Mouse (Mus musculus): ENCODE measurements around the gene Gm10985.
A peak's percentile ranks its signal among the peaks of the same experiment; 100 is the strongest.

Gm10985 gene

DNA sequence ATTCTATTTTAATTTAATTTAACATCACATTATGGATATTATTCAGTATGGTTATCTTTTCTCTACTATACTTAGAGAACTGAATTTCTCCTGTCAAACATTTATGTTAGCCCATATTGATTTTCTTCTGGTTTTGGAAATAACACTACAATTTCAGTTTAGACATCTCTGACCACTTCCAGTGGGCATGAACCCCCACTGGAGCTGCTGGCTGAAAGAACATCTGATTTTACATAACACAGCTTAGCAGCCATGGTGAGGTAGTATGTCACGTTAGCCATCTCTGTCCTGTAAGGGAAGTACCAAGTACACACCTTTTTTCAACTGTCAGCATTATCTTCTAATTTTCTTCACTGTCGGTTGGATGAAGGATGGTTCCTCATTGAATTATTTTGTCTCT, at the start of gene Gm10985:
TSS of gene Gm10985 (plus strand) at position 301 of the 400 bp plus-strand sequence.
- DNase-seq: no peak

DNA sequence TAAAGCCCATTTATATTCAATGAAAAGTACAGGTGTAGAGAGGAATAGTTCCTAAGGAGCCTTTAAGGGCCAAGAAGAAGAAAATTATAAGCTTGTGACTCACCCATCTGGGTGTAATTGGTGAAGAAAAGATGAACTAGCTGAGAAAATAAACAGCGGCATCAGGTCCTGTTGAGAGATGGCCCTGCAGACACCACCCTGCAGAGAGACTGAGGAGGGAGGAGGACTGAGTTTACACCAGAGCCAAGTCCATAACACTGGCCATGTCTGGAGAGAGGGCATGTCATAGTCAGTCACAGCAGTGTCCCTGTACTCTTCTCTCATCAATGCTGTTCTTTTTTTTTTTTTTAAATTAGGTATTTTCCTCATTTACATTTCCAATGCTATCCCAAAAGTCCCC, 48.0 kb upstream of the Gm10985 start:
- DNase-seq: no peak

DNA sequence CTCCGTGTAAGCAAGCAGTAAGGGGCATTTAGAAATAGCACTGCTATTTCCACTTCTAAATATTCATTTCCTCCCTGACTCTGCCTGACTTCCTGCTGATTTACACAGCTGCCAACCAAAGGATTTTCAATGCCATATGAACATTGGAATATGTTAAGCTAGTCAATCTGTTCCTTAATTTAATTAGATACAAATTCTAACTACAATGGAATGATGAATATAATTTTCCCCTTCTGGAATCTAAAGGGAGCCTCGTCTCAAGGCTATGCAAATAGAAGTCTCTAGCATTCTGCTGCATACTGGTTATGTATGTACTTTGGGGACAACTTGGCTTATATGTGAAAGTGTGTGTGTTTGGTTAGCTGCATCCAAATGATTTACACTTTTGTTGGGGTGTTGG, 45.2 kb upstream of the Gm10985 start:
- DNase-seq: no peak

DNA sequence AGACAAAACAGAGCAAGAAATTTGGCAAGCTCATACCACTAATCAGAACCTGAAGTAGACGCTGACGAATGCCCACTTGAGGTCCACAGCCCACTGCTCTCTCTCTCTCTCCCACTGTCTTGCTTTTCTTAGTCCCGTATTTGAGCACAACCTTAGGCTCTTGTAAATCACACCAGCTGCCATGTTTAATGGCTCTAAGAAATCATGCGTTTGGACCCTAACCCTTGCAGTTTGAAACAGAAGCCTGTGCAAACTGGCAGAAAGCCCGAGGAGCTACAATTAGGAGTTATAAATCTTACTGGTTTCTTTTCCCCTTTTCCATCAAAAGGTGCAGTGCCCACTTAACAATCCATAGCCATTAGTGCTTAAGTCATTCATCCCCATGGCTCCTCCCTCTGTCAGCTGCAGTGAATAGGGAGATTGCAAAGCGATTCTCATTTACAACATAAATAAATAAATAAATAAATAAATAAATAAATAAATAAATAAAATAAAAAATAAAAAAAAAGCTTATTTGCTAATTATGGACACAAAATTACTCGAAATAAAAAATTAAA, 31.4 kb upstream of the Gm10985 start:
- DNase-seq: no peak

DNA sequence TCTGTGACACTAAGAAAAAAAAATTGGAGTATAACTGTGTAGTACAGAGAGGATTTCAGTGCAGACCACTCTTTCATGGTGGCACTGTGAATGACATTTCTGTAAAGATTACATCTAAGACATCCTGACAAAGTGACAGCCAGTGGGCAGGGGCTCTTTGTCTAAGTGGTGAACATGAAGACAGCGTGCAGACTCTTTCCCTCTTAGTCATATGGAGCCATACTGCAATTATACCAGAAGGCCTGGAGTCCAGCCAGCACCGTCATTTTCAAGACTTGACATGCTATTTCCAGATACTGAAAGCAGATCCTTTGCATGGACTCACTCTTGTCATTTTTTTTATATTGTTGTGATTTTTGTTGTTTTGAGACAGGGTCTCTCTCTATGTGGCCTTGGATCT, 10.6 kb upstream of the Gm10985 start:
- DNase-seq: no peak

DNA sequence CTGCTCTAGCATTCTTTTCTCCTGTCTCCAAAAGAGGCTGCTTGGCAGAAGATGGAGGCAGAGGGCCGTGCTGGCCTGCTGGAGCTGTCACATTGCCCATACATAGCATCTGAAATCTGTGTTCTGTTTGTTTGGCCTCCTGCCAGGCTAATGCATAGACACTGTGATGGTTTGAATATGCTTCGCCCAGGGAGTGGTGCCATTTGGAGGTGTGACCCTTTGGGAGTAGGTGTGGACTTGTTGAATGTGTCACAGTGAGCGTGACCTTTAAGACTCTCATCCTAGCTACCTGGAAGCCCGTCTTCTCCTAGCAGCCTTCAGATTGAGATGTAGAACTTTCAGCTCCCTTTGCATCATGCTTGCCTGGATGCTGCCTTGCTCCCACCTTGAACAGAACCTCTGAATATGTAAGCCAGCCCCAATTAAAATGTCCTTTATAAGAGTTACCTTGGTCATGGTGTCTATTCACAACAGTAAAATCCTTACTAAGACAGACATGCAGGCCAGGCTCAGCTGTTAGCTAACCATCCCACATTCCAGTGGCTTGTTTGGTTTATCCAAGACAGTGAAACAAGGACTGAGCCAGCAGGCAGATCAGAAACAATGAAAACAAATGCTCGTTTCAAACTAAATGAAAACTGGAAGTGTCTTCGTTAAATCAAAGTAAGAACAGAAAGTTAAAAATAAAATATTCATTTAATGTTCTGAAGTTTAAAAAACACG, 1.5 kb downstream of the Gm10985 start:
- DNase-seq: peak; percentile 5

DNA sequence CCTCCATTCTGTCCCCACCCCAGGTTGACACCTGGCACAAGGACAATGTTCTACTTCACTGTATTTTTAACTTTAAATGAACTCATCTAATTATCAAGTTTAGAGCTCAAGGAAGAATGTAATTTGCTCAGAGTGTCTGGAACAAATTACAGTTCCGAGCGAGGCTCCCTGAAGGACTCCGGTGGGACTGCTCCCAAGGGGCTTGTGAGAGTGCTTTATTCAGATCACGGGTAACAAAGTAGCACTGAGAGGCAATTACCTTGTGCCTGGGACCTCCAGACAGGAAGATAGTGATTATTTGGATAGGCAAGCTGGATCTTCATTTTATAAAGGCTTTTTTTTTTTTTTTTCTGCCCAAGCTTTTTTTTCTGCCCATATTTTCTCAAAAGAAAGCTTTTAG, 2.8 kb downstream of the Gm10985 start:
- DNase-seq: no peak

DNA sequence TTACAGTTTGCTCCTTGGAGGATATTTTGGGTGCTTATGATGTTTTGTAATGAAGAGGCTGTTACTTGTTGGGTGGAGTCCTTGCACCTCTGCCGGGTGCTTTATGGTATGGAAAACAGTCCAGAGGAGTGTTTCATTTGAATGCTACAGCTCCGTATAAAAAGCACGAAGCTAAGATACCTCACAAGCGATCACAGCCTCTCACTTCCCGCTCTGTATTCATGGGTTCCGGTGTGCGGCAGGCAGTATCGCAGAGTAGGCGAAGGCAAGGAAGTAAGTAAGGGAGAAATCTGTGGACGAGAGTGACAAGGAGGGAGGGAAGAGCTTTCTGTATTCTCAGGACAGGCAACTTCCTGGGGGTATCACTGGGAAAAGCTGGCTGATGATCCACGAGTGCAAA, 3.4 kb downstream of the Gm10985 start:
- no peak for DNase-seq

DNA sequence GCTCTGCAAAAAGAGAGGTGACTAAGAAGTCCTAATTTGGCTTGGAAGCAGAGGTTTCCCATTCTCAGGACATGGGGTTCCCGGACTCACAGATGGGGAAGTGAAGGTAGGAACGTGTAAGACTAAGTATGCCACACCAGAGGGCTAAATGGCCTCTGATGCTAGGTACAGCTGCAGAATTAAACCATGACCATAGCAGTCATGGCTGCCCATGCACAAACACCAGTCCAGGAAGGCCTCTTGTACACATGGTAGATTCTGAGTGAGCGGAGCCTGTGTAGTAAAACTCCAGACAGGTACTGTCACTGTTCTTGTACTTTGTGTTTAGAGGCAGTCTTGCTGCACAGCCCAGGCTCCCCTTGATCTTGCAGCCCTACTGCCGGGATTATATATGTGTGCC, 9.4 kb downstream of the Gm10985 start:
- DNase-seq: no peak

DNA sequence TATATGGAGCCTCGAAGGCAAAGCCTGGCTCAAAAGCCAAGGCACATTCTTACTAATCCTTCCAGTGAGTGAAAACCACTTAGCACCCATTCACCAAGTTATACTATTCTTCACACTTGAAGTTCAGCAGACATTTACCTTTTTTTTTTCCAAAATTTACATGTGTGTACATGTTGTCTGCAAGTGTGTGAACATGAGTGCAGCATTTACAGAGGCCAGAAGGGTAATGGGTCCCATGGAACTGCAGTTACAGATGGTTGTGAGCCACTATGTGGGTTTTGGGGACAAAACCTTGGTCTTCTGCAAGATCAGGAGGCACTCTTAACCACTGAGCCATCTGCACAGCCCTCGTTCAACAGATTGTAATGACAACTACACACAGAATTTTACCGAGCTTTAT, 9.9 kb downstream of the Gm10985 start:
- DNase-seq: no peak

DNA sequence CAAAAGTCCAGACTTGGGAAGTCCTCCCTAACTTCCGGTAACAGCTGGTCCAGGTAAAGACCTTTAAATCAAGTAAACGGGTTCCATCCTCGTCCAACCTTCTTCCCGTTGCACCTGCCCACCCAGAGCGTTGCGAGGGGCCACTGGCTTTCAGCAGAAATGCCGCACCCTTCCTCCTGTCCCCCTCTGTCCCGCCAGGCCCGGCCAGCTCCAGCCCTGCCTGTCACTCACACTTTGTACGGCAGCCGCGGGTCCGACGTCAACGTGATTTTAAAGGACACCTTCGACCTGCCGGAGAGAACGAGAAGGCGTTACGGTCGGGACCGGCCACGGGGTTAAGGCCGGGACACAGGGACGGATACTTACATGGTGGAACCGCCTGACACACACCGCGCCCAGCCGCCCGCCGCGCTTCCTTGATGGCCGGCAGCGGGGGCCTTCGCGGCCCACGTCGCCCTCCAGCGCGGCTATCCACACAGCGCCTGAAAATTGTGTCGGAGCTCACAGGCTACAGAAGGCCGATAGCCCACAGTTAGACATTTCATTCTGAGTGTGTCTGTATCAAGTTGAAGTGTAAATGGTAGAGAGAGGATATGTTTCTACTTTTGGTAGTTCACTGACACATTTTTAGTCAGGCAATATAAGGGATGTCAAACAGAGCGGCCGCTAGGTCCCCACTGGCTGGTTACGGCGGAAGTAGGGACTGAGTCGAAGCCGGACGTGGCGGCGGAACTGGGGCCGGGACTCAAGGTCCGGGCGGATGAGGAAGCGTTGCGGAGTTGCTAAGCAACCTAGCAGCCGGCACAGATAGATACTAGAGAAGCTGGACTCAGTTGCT, 18.7 kb downstream of the Gm10985 start, which contains the start of gene Ufm1:
TSS of gene Ufm1 (minus strand) at position 448 of the 838 bp plus-strand sequence.
- DNase-seq: peak; percentile 97

DNA sequence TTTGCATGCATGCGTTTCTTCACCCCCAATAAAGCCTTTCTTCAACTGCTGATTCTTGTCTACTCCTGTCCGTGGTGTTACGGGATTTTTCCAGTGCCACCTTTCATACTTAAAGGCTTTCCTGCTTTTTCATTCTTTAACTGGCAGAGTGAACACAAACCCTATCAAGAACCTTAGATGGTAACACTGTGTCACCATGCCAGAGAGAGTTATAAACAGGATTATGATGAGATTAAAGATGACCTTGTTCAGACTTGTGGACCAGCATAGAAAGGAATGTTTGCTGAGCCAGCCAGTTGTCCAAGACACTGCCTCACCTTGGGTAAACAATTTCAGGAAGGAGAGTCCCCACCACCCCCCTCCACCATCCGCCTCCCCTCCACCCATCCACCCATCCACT, 23.3 kb downstream of the Gm10985 start:
- no peak for DNase-seq

DNA sequence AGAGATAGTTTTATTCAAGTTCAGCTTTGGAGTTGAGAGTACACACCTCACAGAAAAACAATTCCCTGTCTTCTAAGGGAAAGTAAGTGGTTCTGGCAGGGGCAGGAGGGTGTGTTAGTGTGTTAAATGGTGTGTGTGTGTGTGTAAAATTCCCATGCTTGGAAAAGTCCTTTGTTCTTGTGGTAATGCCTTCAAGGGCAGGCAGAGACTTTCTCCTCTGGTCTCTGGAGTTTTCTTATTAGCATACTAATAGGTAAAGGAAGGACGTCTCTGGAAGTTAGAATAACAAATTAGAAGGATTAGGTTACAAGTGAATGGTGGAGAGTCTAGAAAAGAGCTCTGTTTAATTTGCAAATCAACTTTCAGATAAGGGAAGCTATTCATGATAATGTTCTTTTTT, 24.4 kb downstream of the Gm10985 start:
- DNase-seq: no peak

DNA sequence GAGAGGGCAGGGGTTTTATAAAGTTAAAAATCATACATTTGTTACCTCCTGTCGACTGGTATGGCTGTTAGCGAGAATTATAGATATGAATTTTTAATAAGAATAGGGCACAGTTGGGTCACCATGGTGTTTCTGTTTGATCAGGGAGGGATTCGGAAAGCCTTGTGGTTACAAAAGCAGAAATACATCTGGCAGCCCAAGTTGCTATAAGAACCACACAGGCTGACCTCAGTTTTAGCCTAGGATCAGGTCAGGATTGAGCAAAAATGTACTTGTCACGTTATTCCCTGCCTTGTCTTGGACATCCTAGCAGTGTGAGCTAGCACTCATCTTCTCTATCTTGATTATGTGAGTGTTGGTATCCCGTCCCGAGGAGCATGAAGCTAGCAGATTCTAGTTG, 25.6 kb downstream of the Gm10985 start:
- DNase-seq: no peak

DNA sequence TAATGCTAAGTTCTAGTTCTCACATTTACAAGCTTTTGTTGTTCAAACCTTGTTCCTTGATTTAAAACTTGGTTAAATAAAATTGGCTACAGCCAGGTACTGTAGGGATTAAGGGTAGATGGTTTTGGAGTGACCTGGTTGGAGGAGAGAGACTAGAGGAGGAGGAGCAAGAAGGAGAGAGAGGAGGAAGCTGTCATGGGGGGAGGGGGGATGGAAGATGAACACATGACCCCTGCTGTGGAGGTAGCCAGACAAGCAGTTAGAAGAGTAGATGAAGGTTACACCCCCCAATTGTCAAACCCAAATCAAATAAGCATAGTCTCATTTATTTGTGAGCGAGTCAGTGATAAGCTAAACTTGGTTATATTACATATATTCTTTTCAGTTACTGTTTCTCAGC, 26.7 kb downstream of the Gm10985 start:
- DNase-seq: no peak

DNA sequence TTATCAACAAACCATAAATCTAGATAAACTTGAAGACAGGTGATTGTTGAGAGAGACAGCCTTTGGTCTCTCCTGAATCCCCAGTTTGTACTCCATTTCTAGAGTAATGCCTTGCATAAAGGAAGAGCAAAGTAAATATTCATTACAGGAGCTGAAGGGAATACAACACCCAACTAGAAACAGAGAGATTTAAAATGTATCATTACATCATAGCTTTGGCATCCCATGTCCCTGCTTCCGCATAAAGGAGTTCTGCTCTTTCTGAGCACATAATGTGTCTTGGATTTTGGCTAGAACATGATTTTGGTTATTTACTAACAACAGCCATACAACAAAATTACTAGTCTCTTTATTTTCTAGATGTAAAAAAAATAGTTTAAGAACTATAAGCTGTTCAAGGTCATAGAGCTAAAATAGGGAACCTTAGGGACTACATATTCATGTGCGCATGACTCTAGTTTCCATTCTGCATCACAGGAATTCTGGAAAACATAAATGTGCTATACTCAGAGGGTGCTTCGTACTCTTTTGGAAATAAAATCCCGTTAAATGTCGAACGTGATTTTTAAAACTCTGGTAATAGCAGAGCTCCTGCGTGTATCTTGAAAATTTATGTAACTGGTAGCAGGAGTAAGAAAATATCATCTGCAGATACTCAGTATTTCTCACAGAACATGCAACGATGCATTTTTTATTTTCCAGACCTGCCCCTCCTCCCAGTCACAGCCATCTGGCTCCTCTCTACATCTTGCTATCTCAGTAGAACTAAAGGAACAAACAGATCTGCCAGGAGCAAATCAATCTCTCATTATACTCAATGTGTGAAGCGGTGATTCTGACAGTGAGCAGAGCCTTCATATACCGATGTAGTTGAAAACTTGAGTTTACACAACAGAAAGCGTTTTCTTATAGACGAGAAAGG, 46.0 kb downstream of the Gm10985 start:
- DNase-seq: no peak
